Mouse (Mus musculus): ENCODE results near the gene Nccrp1.

DNA sequence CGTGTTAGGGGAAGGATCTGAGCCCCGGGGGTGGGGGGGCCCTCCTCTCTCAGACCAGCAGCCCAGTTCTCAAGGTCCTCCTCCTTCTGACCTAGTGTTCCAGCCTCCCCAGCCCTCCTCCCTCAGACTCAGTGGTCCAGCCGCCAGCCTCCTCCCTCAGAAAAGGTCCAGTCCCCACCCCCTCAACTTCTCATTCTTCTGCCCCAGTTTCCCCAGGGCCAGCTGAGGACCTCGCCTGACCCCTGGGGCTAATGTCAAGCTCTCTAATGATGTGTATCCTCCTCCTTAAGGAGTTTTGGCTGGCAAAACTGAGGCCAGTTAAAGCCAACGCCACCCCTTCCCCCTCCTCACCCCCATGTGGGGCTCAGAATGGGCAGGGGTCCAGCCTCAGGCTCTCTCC, at the start of gene Nccrp1:
- TF ChIP-seq CTCF (IDR thresholded peaks at IDR 0.05; ENCODE audit: control insufficient read depth, insufficient read depth, insufficient replicate concordance, low read depth, low read length) (no peak), POLR2A (IDR thresholded peaks at IDR 0.05; ENCODE audit: control insufficient read depth, low read depth, low read length) (no peak)

Measured in testis, adult 2 months (tissue).